Mouse (Mus musculus): Measurements from ENCODE around the gene Gm42906. TPM values are rescaled to one million over a fixed set of nuclear protein-coding genes. Genes with fewer than 3 reads are reported as not detected.

The Gm42906 gene
- total RNA-seq, 1 experiment: not detected

GRCm38 (mm10) chr5:151143955-151144354, 284.0 kb downstream of the Gm42906 start:
- Histone ChIP-seq H3K27ac (ENCODE audit: insufficient read depth, low read depth, low read length, poor library complexity, severe bottlenecking) (no peak overlapping the region), H3K36me3 (ENCODE audit: control insufficient read depth, insufficient read depth, low read length, poor library complexity, severe bottlenecking) (no peaks in the 10 kb centered on the region), H3K9me3 (ENCODE audit: control insufficient read depth, insufficient read depth, low read depth, low read length) (no peaks in the 10 kb centered on the region), H3K4me1 (ENCODE audit: control insufficient read depth in 2 of 2, insufficient read depth in 2 of 2, low read length in 2 of 2, poor library complexity in 1 of 2) (peaks cover 2 to 4% of the 10 kb centered on the region in 2 experiments; a peak in 3 of 4 replicates), H3K9ac (ENCODE audit: insufficient read depth, low read depth, low read length, poor library complexity, severe bottlenecking) (no peak overlapping the region), H3K4me3 (ENCODE audit: insufficient read depth in 1 of 2, low read depth in 1 of 2, low read length in 2 of 2, poor library complexity in 1 of 2, severe bottlenecking in 1 of 2) (no peak overlapping the region)
- TF ChIP-seq HCFC1 (IDR thresholded peaks at IDR 0.05; ENCODE audit: borderline replicate concordance, insufficient read depth, low read length): no peak
- TF ChIP-seq MAFK (IDR thresholded peaks at IDR 0.05; ENCODE audit: insufficient read depth, low read depth, low read length): no peak
- no peak for TF ChIP-seq ZC3H11A (IDR thresholded peaks at IDR 0.05; ENCODE audit: borderline replicate concordance, low read depth, low read length)
- TF ChIP-seq ZNF384 (IDR thresholded peaks at IDR 0.05; ENCODE audit: low read depth, low read length): no peak
- no peak for TF ChIP-seq CHD2 (IDR thresholded peaks at IDR 0.05; ENCODE audit: low read depth, low read length)
- no peak for DNase-seq (ENCODE audit: low read depth, low spot score)
- in situ Hi-C loops (cut with MboI; ENCODE audit: low sequenced_read_pairs in 2 of 2, unreplicated experiment in 2 of 2): no loop called here

- H3K9me3 ChIP-seq (ENCODE audit: control insufficient read depth, insufficient read depth, low read depth, low read length): no peaks in the 10 kb centered on the region
- H3K36me3 ChIP-seq (ENCODE audit: control insufficient read depth, insufficient read depth, low read length, poor library complexity, severe bottlenecking): no peaks in the 10 kb centered on the region
- H3K4me3 ChIP-seq (ENCODE audit: insufficient read depth in 1 of 2, low read depth in 1 of 2, low read length in 2 of 2, poor library complexity in 1 of 2, severe bottlenecking in 1 of 2): no peak overlapping the region
- no peak overlapping the region for H3K9ac ChIP-seq (ENCODE audit: insufficient read depth, low read depth, low read length, poor library complexity, severe bottlenecking)
- DNase-seq (ENCODE audit: low read depth, low spot score): no peak
- H3K27ac ChIP-seq (ENCODE audit: insufficient read depth, low read depth, low read length, poor library complexity, severe bottlenecking): no peak overlapping the region
- no peak for TF ChIP-seq HCFC1 (IDR thresholded peaks at IDR 0.05; ENCODE audit: borderline replicate concordance, insufficient read depth, low read length)
- TF ChIP-seq ZC3H11A (IDR thresholded peaks at IDR 0.05; ENCODE audit: borderline replicate concordance, low read depth, low read length): no peak
- peaks cover 2 to 4% of the 10 kb centered on the region in 2 experiments; a peak in 3 of 4 replicates for H3K4me1 ChIP-seq (ENCODE audit: control insufficient read depth in 2 of 2, insufficient read depth in 2 of 2, low read length in 2 of 2, poor library complexity in 1 of 2)
- in situ Hi-C loops (cut with MboI; ENCODE audit: low sequenced_read_pairs in 2 of 2, unreplicated experiment in 2 of 2): no loop called here
Observed at GRCm38 (mm10) chr5:151142671-151143601, 285.0 kb downstream of the Gm42906 start.

- no peak overlapping the region for H3K9ac ChIP-seq (ENCODE audit: insufficient read depth, low read depth, low read length, poor library complexity, severe bottlenecking)
- no peaks in the 10 kb centered on the region for H3K36me3 ChIP-seq (ENCODE audit: control insufficient read depth, insufficient read depth, low read length, poor library complexity, severe bottlenecking)
- no peak for TF ChIP-seq MAFK (IDR thresholded peaks at IDR 0.05; ENCODE audit: insufficient read depth, low read depth, low read length)
- TF ChIP-seq ZC3H11A (IDR thresholded peaks at IDR 0.05; ENCODE audit: borderline replicate concordance, low read depth, low read length): no peak
- TF ChIP-seq HCFC1 (IDR thresholded peaks at IDR 0.05; ENCODE audit: borderline replicate concordance, insufficient read depth, low read length): no peak
- no peak for TF ChIP-seq CHD2 (IDR thresholded peaks at IDR 0.05; ENCODE audit: low read depth, low read length)
- no peak for TF ChIP-seq ZNF384 (IDR thresholded peaks at IDR 0.05; ENCODE audit: low read depth, low read length)
- H3K27ac ChIP-seq (ENCODE audit: insufficient read depth, low read depth, low read length, poor library complexity, severe bottlenecking): no peak overlapping the region
- DNase-seq (ENCODE audit: low read depth, low spot score): no peak
- in situ Hi-C loops (cut with MboI; ENCODE audit: low sequenced_read_pairs in 2 of 2, unreplicated experiment in 2 of 2): no loop called here
- peaks cover 2 to 4% of the 10 kb centered on the region in 2 experiments; a peak in 3 of 4 replicates for H3K4me1 ChIP-seq (ENCODE audit: control insufficient read depth in 2 of 2, insufficient read depth in 2 of 2, low read length in 2 of 2, poor library complexity in 1 of 2)
- H3K9me3 ChIP-seq (ENCODE audit: control insufficient read depth, insufficient read depth, low read depth, low read length): no peaks in the 10 kb centered on the region
- H3K4me3 ChIP-seq (ENCODE audit: insufficient read depth in 1 of 2, low read depth in 1 of 2, low read length in 2 of 2, poor library complexity in 1 of 2, severe bottlenecking in 1 of 2): no peak overlapping the region
Observed at GRCm38 (mm10) chr5:151142241-151142640, 285.7 kb downstream of the Gm42906 start.

- in situ Hi-C loops (cut with MboI; ENCODE audit: low sequenced_read_pairs in 2 of 2, unreplicated experiment in 2 of 2): no loop called here
- TF ChIP-seq HCFC1 (IDR thresholded peaks at IDR 0.05; ENCODE audit: borderline replicate concordance, insufficient read depth, low read length) (no peak), MAFK (IDR thresholded peaks at IDR 0.05; ENCODE audit: insufficient read depth, low read depth, low read length) (no peak), ZC3H11A (IDR thresholded peaks at IDR 0.05; ENCODE audit: borderline replicate concordance, low read depth, low read length) (no peak), ZNF384 (IDR thresholded peaks at IDR 0.05; ENCODE audit: low read depth, low read length) (no peak), CHD2 (IDR thresholded peaks at IDR 0.05; ENCODE audit: low read depth, low read length) (no peak)
- no peaks in the 10 kb centered on the region for H3K9me3 ChIP-seq (ENCODE audit: control insufficient read depth, insufficient read depth, low read depth, low read length)
- no peaks in the 10 kb centered on the region for H3K36me3 ChIP-seq (ENCODE audit: control insufficient read depth, insufficient read depth, low read length, poor library complexity, severe bottlenecking)
- no peak overlapping the region for H3K9ac ChIP-seq (ENCODE audit: insufficient read depth, low read depth, low read length, poor library complexity, severe bottlenecking)
- peaks cover 2 to 4% of the 10 kb centered on the region in 2 experiments; a peak in 3 of 4 replicates for H3K4me1 ChIP-seq (ENCODE audit: control insufficient read depth in 2 of 2, insufficient read depth in 2 of 2, low read length in 2 of 2, poor library complexity in 1 of 2)
- no peak overlapping the region for H3K27ac ChIP-seq (ENCODE audit: insufficient read depth, low read depth, low read length, poor library complexity, severe bottlenecking)
- no peak for DNase-seq (ENCODE audit: low read depth, low spot score)
- H3K4me3 ChIP-seq (ENCODE audit: insufficient read depth in 1 of 2, low read depth in 1 of 2, low read length in 2 of 2, poor library complexity in 1 of 2, severe bottlenecking in 1 of 2): no peak overlapping the region
Observed at GRCm38 (mm10) chr5:151137901-151138300, 290.1 kb downstream of the Gm42906 start.

Measured in ES-E14 (cell line).